Mouse (Mus musculus): ENCODE measurements around the gene Car5a.
A peak's percentile ranks its signal among the peaks of the same experiment; 100 is the strongest.

Car5a gene

DNA sequence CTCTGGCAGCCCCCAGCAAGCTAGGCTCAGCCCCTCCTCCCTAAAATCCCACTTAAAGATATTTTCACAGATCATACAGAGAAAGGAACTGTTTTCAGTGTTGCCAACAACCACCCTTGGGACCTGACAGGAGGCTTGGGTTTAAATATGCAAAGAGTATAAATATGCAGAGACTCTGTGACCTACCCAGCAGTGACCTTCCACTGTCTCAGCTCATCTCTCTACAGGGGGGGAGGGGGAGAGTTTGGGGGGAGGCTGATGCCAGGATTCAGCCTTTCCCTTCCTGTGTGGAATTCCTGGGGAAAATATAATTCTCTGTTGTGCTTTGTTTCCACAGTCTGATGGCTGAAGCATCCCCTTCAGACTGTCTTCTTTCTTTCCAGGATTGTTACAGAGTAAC lies 9.8 kb downstream of the Car5a start:
- no peak for DNase-seq (ENCODE audit: low spot score)

DNA sequence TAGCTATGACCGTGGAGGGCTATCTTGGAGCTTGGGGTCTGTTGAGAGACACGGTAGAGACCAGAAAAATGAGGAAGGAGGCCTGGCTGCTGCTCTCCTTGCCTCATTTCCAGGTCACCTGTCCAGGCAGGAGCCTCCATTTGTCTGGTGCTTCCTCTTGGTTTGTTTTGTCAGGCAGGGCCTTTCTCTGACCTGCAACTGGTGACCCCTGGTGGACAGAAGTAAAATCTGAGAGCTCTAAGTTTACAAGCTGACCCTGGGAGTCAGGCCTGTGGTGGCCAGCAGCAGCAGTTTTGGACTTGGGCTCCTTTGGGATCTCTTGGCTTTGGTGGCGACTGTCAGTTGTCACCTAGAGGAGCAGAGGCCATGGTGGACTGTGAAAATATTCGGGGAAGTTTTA lies 10.2 kb downstream of the Car5a start:
- no peak for DNase-seq (ENCODE audit: low spot score)

DNA sequence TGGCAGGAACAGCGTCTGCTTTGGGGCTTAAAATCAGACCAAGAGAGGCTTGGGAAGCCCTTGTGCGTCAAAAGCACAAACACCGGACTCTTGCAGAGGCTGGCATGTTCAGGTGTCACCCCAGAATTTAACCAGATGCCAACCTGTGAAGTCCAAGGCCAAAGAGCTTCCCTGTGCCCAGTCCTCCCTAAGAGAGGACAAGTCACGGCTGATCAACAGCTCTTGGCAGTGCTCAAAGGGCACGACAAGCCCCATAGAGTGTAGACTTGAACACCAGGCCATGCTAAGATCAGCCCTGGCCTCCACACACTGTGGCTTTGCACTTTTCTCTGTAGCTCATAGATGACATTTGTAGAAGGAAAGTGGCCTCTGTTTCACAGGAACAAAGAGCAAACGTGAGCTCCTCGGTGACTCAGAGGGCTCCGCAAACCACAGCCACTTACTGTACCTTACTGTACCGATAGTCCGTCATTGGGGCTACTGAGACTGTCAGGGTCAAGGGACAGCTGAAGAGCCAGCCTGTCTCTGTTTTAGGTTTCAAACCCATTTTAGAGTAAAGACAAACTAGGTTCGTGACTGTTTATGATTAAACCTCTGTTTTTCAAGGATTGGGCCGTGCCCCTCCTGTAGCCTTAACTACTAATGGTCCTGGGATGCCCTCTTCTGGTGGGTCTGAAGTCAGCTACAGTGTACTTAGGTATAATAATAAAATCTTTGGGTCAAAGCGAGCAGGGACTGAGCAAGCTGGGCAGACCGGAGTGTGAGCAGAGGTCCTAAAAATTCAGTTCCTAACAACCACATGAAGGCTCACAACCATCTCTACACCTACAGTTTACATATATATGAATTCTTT lies 11.8 kb downstream of the Car5a start:
- DNase-seq (ENCODE audit: low spot score) = no peak

DNA sequence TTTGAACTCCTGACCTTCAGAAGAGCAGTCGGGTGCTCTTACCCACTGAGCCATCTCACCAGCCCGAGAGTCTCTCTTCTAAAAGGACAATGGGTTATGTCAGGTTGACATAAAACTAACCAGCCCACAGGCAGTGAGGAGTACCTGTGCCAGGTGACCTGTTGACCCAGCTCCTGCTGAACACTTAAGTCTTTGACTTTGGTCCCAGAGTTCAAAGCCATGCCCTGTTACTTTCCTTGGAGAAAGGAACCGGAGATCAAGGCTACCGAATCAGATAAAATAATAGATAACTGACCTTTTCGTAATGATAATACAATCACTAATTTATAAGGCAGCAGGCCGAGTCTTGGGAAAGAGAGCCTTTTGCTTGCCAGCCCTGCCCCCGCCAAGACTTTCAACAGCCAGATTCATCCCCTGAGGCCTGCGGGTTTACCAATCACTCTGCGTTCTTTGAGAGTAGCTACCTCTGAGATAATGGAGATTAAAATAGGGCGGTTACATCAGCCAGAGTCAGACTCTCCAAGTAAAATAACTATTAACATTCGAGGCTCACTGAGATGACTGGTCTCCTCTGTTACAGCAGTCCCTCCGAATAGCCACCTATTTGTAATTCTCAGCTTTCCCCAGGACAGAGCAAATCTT lies 12.6 kb downstream of the Car5a start:
- no peak for DNase-seq (ENCODE audit: low spot score)

DNA sequence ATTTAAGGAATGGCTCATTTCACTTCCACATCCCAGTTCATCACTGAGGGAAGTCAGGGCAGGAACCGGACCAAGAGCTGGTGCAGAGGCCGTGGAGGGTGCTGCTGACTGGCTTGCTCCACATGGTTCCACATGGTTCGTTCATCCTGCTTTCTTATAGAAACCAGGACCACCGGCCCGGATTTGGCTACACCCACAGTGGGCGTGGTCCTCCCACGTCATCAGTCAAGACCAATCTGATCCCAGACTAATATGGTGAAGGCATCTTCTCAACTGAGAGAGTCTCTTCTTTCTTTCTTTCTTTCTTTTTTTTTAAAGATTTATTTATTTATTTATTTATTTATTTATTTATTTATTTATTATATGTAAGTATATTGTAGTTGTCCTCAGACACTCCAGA lies 13.1 kb downstream of the Car5a start:
- DNase-seq (ENCODE audit: low spot score) = no peak

DNA sequence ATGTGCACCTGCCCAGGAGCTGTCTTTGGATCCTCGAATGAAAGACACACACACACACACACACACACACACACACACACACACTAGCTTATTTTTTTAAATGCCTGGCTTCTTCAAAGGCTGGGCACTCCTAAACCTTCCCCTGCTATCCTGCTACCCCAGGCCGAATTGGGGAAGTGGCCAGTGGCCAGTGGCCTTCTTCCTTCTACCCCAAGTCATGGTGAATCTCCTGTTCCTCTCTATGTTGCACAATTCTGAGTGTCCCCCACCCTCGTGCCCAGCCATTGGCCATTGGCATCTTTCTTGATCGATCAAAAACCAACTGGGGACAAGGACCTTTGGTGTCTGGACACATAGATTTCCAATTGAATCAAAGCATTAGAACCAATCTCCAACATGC lies 14.7 kb downstream of the Car5a start:
- DNase-seq (ENCODE audit: low spot score) = no peak

DNA sequence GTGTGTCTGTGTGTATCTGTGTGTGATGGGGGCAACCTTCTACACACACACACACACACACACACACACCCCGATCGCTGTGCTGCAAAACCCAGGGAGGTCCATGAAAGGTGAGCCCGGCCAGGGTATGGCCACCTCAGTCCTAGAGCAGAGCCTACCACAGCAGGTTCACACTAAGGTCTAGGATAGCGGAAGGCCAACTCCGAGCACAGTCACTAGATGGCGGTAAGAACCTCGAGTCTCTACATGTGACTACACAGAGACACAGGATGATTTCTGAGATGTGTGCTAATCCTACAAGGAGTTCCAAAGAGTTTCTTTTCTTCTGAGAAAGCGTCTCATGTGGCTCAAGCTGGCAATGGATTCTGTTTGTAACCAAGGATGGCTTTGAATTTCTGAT lies 17.4 kb downstream of the Car5a start:
- DNase-seq (ENCODE audit: low spot score) = no peak

DNA sequence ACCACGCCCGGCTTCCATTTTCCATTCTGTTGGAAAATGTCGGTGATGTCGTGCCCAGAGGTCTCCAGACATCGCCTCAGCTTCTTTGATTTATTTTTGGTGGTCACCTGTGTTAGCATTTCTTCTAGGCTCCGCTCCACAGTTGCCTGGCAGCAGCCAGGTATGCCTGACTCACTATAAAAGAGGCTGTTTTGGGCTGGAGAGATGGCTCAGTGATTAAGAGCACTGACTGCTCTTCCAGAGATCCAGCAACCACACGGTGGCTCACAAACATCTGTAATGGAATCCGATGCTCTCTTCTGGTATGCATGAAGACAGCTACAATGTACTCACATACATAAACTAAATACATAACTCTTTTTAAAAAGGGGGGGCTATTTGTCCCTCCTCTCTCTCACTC lies 18.4 kb downstream of the Car5a start:
- no peak for DNase-seq (ENCODE audit: low spot score)

DNA sequence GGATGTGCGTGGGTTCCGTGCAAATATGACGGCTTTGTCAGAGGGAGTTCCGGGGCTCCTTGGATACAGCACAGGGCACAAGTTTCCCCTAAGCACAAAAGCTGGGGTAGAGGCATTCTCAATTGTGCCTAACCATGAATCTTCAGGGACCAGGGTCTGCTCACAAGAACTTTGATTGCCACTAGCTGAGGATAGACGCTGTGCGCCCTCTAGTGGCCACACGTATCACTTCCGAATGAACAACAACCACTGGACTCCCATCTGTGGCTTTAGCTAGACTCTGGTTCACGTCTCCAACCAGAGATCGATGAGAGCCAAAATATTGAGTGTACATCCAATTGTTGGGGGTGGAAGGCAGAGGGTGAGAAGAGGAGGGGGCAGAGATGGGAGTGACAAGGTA lies 19.1 kb downstream of the Car5a start:
- DNase-seq (ENCODE audit: low spot score) = peak; percentile 80

DNA sequence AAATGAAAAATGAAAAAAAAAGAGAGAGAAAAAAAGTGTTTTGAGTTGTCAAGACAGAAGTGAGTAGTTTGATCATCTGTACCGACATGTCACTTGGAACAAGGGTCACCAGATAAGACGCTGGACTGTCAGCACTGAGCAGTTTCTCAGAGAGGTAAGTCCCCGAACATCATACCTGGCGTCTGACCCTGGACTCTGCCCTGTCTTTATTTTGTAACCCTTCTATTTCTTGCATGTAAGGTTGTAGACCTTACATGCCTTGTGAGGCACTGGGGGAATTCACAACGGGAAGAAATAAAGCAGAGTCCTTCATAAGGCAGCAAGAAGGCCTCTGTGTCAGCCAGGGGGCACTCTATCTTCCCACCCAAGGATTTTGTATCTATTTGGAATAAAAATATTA lies 20.0 kb downstream of the Car5a start:
- no peak for DNase-seq (ENCODE audit: low spot score)

DNA sequence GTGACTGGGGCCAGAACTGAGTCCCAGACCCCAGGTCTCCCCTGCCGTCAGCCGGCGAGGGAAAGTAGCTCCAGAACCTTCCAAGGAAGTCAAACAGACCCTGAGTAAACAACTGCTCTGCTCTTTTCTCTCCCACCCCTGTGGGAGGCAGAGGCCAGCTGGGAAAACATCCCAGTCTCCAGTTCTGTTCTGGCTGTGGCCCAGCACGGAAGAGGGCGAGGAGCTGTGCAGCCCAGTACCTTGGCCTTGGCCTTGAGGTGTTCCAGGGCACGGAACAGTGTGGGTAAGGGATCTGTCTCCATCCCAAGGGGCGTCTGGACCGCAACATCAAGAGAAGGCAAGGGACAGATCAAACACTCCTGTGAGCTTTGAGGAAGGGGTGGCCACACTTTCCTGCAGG lies 22.6 kb downstream of the Car5a start:
- DNase-seq (ENCODE audit: low spot score) = no peak

DNA sequence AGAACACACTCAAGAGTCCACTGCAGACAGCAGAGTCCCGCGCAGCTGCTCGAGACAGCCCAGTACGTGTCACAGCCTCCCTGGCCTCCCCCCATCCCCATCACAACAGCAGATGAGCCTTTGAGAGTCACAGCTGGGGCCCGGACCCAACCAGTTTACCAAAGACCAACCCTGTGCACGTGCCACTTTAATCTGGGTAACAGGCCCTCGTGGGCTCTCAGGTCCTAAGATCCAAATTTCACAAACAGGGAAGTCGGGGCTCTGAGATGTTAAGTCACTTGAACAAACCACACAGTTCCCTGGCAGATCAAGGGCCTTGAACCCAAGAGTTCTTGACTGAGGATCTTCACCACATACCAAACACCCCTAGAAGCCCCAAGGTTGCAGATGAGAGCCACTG lies 23.1 kb downstream of the Car5a start:
- DNase-seq (ENCODE audit: low spot score) = no peak

DNA sequence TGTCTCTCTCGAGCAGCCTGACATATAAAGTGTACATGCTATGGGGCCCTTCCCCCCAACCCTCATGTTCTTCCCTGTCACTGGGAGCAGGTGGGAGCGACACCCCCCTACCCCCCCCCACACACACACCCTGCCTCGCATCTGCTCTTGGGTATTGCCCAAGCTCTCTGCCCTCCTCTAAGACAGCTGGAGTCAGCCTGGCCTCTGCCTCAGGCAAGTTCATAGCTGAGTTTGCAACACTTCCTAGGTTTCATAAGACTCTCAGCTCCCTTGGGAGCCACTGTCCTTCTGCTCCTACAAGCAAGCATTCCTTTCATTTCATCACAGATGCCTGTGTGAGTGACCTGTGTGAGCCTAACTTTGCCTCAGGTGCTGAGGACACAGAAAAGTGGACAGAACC lies 25.0 kb downstream of the Car5a start:
- DNase-seq (ENCODE audit: low spot score) = no peak

DNA sequence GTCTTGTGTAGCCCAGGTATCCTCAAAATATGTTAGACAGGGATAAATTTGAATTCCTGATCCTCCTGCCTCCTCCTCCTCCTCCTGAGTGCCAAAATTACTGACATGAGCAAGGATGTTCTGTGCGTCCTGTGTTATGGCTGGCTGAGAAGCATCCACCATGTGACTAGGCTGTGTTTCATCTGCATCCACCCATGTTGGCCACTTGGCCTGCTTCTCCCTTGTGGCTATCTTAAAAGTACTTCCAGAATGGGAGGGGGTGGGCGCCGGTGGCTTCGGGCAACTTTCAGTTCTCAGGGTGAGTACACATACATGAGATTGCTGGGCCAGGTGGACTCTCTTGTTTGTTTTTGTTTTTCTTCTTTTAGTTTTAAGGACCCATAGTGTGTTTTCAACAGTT lies 25.5 kb downstream of the Car5a start:
- DNase-seq (ENCODE audit: low spot score) = no peak

DNA sequence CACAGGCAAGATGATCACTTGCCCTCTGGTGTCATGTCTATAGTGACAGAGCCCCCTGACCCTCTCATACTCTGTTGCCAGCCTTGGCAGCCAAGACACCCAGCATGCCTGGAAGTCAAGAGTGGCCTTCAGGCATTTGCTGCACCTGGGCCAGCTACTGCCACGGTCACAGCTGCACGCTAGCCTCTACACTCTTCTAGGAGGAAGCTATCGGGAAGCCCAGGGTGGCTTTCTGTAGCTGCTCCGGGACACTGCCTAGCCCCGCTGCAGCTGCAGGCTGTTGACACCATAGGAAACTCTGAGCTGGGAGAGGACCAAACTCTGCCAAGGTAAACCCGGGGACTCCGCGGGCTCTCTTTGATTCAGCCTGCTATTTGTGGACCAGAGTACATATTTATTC lies 31.3 kb downstream of the Car5a start:
- DNase-seq (ENCODE audit: low spot score) = no peak

DNA sequence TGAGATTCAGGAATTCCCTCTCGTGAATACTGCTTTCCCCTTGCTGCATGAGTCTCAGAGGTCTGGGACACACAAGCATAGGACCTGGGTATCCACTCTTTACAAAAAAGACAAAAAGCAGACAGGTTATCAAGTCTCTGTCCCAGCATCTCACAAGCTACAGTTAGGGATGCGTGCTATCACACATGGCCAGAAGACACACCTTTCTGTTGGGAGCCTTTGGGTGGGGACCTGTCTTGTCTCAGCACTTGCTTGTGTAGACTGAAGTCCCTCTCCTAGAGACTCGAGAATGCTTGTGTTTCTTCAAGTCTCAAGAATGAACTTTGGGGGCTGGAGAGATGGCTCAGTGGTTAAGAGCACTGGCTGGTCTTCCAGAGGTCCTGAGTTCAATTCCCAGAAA lies 31.9 kb downstream of the Car5a start:
- no peak for DNase-seq (ENCODE audit: low spot score)

DNA sequence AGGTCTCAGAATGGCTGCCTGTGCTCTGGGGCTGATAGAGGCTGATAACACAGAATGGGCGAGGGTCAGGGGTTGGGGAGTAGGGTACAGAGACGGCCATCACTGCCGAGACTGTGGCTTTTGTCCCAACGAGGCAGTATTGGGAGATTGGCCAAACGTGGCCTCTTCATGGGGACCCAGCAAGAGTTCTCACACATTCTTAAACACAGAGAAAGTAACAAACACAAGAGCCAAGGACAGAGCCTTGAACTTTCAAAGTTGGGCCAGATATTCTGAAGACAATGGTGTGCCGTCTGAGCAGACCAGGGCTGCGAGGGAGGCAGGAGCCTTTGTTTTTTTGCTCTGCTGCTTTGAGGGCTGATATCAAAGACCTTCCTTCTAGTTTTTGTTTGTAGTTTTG lies 32.7 kb downstream of the Car5a start:
- no peak for DNase-seq (ENCODE audit: low spot score)

DNA sequence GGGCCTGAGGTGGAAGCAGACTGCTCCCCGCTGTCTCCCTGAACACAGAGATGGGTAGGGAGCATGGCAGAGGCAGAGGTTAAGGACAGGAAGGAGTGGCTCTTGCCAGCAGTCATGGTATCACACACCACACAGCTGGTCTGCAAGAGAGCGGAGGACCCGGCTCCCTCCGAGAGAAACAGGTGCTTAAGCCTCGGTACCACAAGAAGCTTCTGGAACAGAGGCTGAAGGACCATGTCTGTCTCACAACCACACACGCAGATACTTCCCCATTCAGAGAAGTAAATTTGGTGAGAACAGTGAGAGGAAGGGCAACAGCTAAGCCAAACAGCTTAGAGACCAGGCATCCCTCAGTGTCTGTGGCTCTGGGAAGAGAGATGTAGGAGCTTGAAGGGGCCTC lies 33.3 kb downstream of the Car5a start:
- DNase-seq (ENCODE audit: low spot score) = no peak

DNA sequence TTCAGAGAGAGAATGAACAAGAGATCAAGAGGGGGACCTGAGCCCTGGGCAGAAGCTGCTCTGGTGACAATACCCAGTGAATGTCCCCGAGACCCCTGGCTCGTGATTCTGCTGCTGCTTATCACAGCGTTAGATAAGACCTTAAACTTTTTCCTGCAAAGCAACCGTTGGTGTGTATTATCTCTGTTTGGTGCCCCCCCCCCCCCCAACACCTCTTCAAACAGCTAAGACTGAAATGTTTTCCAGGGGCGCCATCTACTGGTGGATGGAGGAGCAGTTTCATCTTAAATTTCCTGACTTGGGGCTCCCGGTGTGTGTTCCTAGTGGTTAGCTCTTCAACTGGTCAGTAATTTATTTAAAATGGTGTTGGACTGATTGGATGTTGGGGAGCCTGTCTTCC lies 35.0 kb downstream of the Car5a start:
- DNase-seq (ENCODE audit: low spot score) = peak; percentile 89

DNA sequence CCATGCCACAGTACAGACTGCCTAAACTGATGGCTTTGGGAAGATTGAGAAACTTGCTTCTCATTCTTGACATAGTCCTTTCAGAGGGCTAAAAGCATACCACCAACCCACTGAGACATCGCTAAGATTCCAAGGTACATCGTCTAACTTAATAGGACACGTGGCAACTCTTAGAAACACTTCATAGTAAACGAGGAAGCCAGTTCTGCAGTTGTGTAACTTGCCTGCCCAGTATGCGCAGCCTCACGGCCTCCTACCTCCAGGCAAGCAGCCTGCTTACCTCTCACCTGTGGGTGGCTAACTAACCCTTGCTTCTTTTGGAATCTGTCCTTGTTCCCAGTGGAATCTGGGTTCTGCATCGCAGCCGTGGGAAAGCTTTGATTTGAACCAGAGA lies 35.6 kb downstream of the Car5a start:
- no peak for DNase-seq (ENCODE audit: low spot score)

DNA sequence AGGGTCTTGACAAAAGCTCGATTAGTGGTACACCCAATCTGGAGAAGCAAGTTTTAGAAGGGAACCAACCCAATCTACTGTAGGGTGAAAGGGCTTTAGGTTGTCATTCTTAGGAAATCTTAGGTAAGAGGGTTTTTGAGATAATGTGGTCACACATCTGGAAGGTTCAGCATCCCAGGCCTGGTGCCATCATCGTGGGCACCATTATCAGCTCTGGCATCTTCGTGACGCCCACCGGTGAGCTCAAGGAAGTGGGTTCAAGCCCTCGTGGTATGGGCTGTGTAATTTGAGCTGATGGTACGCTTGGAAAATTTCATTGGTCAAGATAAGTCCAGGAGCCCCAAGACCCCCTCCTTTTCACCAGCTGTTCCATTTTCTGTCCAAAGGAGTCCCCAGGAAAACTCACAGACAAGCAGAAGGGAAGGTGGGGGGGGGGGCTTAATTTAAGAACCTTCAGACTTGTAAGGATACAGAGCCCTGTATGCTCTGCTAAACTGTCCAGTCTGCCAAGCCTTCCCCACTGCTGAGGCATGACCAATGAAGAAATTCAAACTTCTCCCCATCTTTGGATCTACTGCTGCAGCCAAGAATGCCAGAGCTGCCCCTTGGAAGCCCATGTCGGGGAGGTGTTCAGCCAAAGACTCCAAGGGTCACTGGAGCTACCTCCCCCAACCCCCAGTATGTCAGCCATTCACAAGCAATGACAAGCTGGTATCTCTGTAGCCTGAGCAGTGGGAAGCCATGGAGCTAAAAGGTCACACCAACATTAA lies 36.1 kb downstream of the Car5a start:
- no peak for DNase-seq (ENCODE audit: low spot score)

DNA sequence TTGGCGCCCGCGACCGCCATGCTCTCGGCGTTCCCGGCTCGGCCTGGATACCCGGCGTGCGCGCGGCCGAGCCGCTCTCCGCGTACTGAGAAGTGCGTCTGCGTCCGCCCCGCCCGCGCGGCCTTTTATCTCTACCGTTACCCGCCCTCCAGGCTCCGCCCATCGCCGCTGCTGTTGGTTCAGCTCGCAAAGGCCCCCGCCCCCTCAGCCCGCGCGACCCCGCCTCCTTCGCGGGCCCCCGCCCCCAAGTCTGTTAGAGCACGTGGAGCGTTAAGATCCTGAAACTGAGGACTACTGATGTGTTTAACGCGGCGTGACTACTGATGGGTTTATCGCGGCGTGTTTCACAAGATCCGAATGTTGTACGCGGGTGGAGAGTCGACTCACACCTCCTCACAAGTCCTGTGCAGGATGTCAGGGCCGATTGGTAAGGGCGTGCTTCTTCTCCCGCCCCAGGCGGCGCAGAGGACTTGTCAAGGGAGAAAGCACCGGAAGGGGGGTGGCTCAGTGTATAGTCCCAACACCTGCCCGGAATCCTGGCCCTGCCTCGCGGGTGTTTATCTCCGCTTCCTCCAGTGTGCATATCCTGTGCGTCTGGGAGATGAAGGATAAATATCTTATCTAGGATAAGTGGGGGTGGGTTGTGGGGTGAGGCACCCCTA lies 37.0 kb downstream of the Car5a start, which contains the start of gene Slc7a5:
Gene Slc7a5 (minus strand): TSS at position 108 of the 662 bp plus-strand sequence.
- peak; percentile 95 for DNase-seq (ENCODE audit: low spot score)
